Mouse (Mus musculus) lung, adult 2 months (tissue): ENCODE measurements at regions not wholly inside any gene's neighbourhood (a gene's known extent, or its start where the extent isn't known, plus 50 kb on each side); places are given as distances from the start of the nearest gene placed in this dataset.

Source experiments
- CTCF ChIP-seq: fragments of 200-500 bp; IDR thresholded peaks from 2 replicates; pipeline ENCODE4 v1.5.1; 2011; ENCODE audit warnings: mild to moderate bottlenecking, low read length, control low read depth; ENCODE audit not compliant: insufficient read depth
- POLR2A ChIP-seq: fragments of 200-500 bp; IDR thresholded peaks from 2 replicates; pipeline ENCODE4 v1.6.1; 2011; ENCODE audit warnings: low read depth, mild to moderate bottlenecking, control low read depth, low read length, borderline replicate concordance; ENCODE audit errors: extremely low read depth

DNA sequence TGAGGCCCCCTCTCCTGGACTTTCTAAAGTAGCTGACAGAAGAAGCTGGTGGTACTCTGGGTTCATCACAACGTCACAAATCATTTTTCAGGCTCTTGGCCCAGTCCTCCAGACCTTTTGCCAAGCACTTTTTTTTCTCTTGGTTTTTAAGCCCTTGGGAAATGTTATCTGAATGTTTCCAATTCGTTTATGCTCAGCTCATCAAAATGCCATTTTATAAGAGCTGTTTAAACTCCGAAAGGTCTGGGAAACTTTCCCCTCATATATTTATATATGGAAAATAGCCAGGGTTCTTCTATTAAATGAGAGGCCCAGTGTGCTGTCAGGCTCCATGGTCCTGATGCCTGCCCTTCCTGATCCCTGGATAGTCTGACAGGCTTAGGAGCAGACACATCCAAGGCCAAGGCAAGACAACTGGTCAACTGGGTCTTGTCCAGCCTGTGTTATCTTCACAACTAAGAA lies 64.1 kb upstream of the Spdye4c start:
- TF ChIP-seq POLR2A (no peak), CTCF (no peak)
